Mouse (Mus musculus) neural tube, embryonic 14.5 days (tissue): ENCODE data around the gene Olfr983. TPM values are rescaled to one million over a fixed set of nuclear protein-coding genes. Genes with fewer than 3 reads are reported as not detected.

Source experiments
- ATAC-seq: fragments of 200-750 bp; cut with Nextera tagmentation; 2 replicates; pipeline ENCODE4 v1.8.0; 2017; ENCODE audit warnings: low read depth, mild to moderate bottlenecking, moderate TSS enrichment, moderate library complexity
- H3K27ac ChIP-seq: fragments of 300-500 bp; sonication (generic); 2 replicates; pipeline ENCODE4 v1.5.1; 2014; ENCODE audit warnings: low read depth, mild to moderate bottlenecking, control low read depth, low read length, moderate library complexity, mixed read lengths
- H3K27me3 ChIP-seq: fragments of 300-500 bp; sonication (generic); 2 replicates; pipeline ENCODE4 v1.6.1; 2014; ENCODE audit warnings: low read length; ENCODE audit not compliant: control insufficient read depth, insufficient read depth
- H3K36me3 ChIP-seq: fragments of 300-500 bp; sonication (generic); 2 replicates; pipeline ENCODE4 v1.6.1; 2014; ENCODE audit warnings: low read length, mixed read lengths; ENCODE audit not compliant: control insufficient read depth, insufficient read depth
- H3K4me1 ChIP-seq: fragments of 300-500 bp; sonication (generic); 2 replicates; pipeline ENCODE4 v1.6.1; 2014; ENCODE audit warnings: low read length; ENCODE audit not compliant: control insufficient read depth, insufficient read depth
- H3K4me2 ChIP-seq: fragments of 300-500 bp; sonication (generic); 2 replicates; pipeline ENCODE4 v1.6.1; 2014; ENCODE audit warnings: mild to moderate bottlenecking, low read depth, low read length, control low read depth
- H3K4me3 ChIP-seq: fragments of 300-500 bp; sonication (generic); 2 replicates; pipeline ENCODE4 v1.5.1; 2014; ENCODE audit warnings: low read depth, low read length, control low read depth, mixed read lengths
- H3K9ac ChIP-seq: fragments of 300-500 bp; sonication (generic); replicated peaks from 2 replicates; pipeline ENCODE4 v1.6.1; 2014; ENCODE audit warnings: low read depth, mild to moderate bottlenecking, control low read depth, low read length, mixed read lengths
- H3K9me3 ChIP-seq: fragments of 300-500 bp; sonication (generic); 2 replicates; pipeline ENCODE4 v1.6.1; 2016; ENCODE audit warnings: low read length; ENCODE audit not compliant: control insufficient read depth
- WGBS: fragments of 180-500 bp; shearing (Covaris S2); extraction: QIAGEN DNeasy Blood & Tissue Kit; methylation state at CpG from one replicate; pipeline ENCODE4 v1.1.7; 2014; 5-methylcytosine and 5-hydroxymethylcytosine counted together
- polyA plus RNA-seq: library from polyadenylated mRNA; unstranded; fragments of >200 nt; fragmentation: Nextera tagmentation; extraction: Ambion mirVana; gene quantifications from 2 replicates; pipeline ENCODE4 v1.2.1, GENCODE M21; 2014

The Olfr983 gene
- polyA plus RNA-seq, 1 experiment from 2014 or later: not detected

GRCm38 (mm10) chr9:40094769-40095168 lies 1.4 kb upstream of the Olfr983 start:
- Histone ChIP-seq H3K36me3 (no peaks in the 10 kb centered on the region), H3K9me3 (no peaks in the 10 kb centered on the region), H3K27me3 (no peaks in the 10 kb centered on the region), H3K4me2 (no peak overlapping the region), H3K9ac (no peak overlapping the region), H3K27ac (no peak overlapping the region), H3K4me3 (no peak overlapping the region), H3K4me1 (no peaks in the 10 kb centered on the region)
- 71% methylated on average over 3 of the region's 3 CpGs for WGBS
- ATAC-seq: no peak

- no peak within 1 kb of the TSS for H3K4me2 ChIP-seq
- no peaks in the 10 kb centered on the region for H3K9me3 ChIP-seq
- H3K27ac ChIP-seq: no peak within 1 kb of the TSS
- 86% methylated on average over 2 of the region's 2 CpGs for WGBS
- no peaks in the 10 kb centered on the region for H3K36me3 ChIP-seq
- H3K27me3 ChIP-seq: no peaks in the 10 kb centered on the region
- H3K9ac ChIP-seq: no peak within 1 kb of the TSS
- H3K4me3 ChIP-seq: no peak within 1 kb of the TSS
- ATAC-seq: no peak
- H3K4me1 ChIP-seq: no peaks in the 10 kb centered on the region
Measured at GRCm38 (mm10) chr9:40073529-40073928, 19.9 kb downstream of the Olfr983 start, which contains the start of gene Olfr982. TSS of gene Olfr982 (plus strand) at chr9:40073829.

GRCm38 (mm10) chr9:40050138-40050537 lies 43.3 kb downstream of the Olfr983 start:
- WGBS: 93% methylated on average over 19 of the region's 19 CpGs
- no peaks in the 10 kb centered on the region for H3K4me1 ChIP-seq
- no peak for ATAC-seq
- no peak overlapping the region for H3K27ac ChIP-seq
- H3K9me3 ChIP-seq: no peaks in the 10 kb centered on the region
- no peak overlapping the region for H3K4me3 ChIP-seq
- H3K27me3 ChIP-seq: no peaks in the 10 kb centered on the region
- no peak overlapping the region for H3K4me2 ChIP-seq
- no peak overlapping the region for H3K9ac ChIP-seq
- H3K36me3 ChIP-seq: no peaks in the 10 kb centered on the region

Other genes starting within 250 kb of the Olfr983 start
- gene Olfr972, start 227.2 kb downstream of the Olfr983 start, polyA plus RNA-seq: not detected in 2 replicates
- not detected in 2 replicates for gene Olfr229, start 186.3 kb downstream of the Olfr983 start, polyA plus RNA-seq
- gene Olfr974, start 156.1 kb downstream of the Olfr983 start, polyA plus RNA-seq: not detected in 2 replicates
- gene Olfr975, start 141.5 kb downstream of the Olfr983 start, polyA plus RNA-seq: 0.09 TPM in 1 of 2 replicates, not detected in the other
- not detected in 2 replicates for gene Olfr976, start 132.5 kb downstream of the Olfr983 start, polyA plus RNA-seq
- not detected in 2 replicates for gene Olfr978, start 101.5 kb downstream of the Olfr983 start, polyA plus RNA-seq
- gene Olfr979, start 90.1 kb downstream of the Olfr983 start, polyA plus RNA-seq: not detected in 2 replicates
- gene Olfr980, start 84.0 kb downstream of the Olfr983 start, polyA plus RNA-seq: not detected in 2 replicates
- gene Olfr981, start 72.1 kb downstream of the Olfr983 start, polyA plus RNA-seq: not detected in 2 replicates
- not detected in 2 replicates for gene Olfr982, start 19.8 kb downstream of the Olfr983 start, polyA plus RNA-seq
- gene Olfr984, start 20.6 kb upstream of the Olfr983 start, polyA plus RNA-seq: not detected in 2 replicates
- not detected in 2 replicates for gene Olfr985, start 36.6 kb upstream of the Olfr983 start, polyA plus RNA-seq
- gene Tmem225, start 54.5 kb upstream of the Olfr983 start, polyA plus RNA-seq: not detected in 2 replicates
- 0.10 TPM in 1 of 2 replicates, not detected in the other for gene Olfr986, start 87.3 kb upstream of the Olfr983 start, polyA plus RNA-seq
- 11.7 and 13.4 TPM in 2 replicates for gene Zfp202, start 98.7 kb upstream of the Olfr983 start, polyA plus RNA-seq
- gene Scn3b, start 175.6 kb upstream of the Olfr983 start, polyA plus RNA-seq: 186 and 193 TPM in 2 replicates